In the genomic region with DNA sequence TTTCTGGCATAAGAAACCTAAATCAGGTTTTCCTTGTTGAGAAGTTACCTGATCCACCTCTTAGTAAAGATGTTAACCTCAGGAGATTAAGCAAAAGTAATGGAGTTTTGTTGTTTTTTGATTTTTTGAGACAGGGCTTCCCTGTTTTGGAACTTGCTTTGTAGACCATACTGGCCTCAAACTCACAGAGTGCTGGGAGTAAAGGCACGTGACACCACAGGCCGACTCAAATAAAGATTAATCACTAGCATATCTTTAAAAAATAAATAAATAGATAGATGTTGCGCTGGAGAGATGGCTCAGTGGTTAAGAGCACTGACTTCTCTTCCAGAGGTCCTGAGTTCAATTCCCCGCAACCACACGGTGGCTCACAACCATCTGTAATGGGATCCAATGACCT, we compare ENCODE assay signal across 9 mouse cellular contexts. TPM values are rescaled to one million over a fixed set of nuclear protein-coding genes. Genes with fewer than 3 reads are reported as not detected.
DNase-seq lines count a peak whose midpoint lies in the region; ATAC-seq lines count a peak whose summit lies in the region.
"Had no signal": no experiment of that assay in that cellular context is flagged by ENCODE, and none has a peak within 500 bp of the region (broad histone marks: within the 10 kb centered on the region; RNA-seq: fewer than 3 reads in every experiment).

No protein-coding gene starts in this region.

- WGBS in heart, embryonic 16.5 days, result 71% methylated on average over 5 of the region's 5 CpGs
- WGBS in hindbrain, embryonic 13.5 days, result 74% methylated on average over 5 of the region's 5 CpGs
- WGBS in midbrain, embryonic 12.5 days, result 74% methylated on average over 5 of the region's 5 CpGs

- DNase-seq in heart, adult 11 months, result no peak
- no peak for DNase-seq in natural killer cell, adult 2 months (ENCODE audit: low spot score in 2 of 2)
- DNase-seq in urinary bladder, adult 18-20 months (ENCODE audit: low spot score in 2 of 2), result no peak
- DNase-seq in thymus, postnatal 14 days, result no peak

- H3K27me3 ChIP-seq in heart, embryonic 16.5 days (ENCODE audit: control insufficient read depth, insufficient read depth, low read length), result no peaks in the 10 kb centered on the region
- 0 out of 2 replicates have a peak, but pooled peaks cover 2% of the 10 kb centered on the region for H3K27me3 ChIP-seq in hindbrain, embryonic 13.5 days
- no peaks in the 10 kb centered on the region for H3K27me3 ChIP-seq in midbrain, embryonic 12.5 days
- H3K27me3 ChIP-seq: Patski had no signal

- peak overlapping the region; percentile 90 for H3K27ac ChIP-seq in heart, embryonic 16.5 days (ENCODE audit: low read length)
- no peak overlapping the region for H3K27ac ChIP-seq in brown adipose tissue, adult 24 weeks (replicated peaks; ENCODE audit: low read depth, low read length)
- H3K27ac ChIP-seq in hindbrain, embryonic 13.5 days, result no peak overlapping the region
- peak overlapping the region; percentile 87; the same call in 1 of the 2 replicates for H3K27ac ChIP-seq in midbrain, embryonic 12.5 days (replicated peaks)

- H3K9ac ChIP-seq in heart, embryonic 16.5 days (ENCODE audit: low read length), result peak overlapping the region; percentile 96
- peak overlapping the region; percentile 93 for H3K9ac ChIP-seq in hindbrain, embryonic 13.5 days
- peak overlapping the region; percentile 63 for H3K9ac ChIP-seq in midbrain, embryonic 12.5 days (replicated peaks)

- no peak for ATAC-seq in heart, embryonic 16.5 days (replicated peaks; ENCODE audit: extremely low read depth, insufficient read depth, low FRiP score)
- no peak for ATAC-seq in hindbrain, embryonic 13.5 days (ENCODE audit: low FRiP score)
- ATAC-seq in midbrain, embryonic 12.5 days (ENCODE audit: low FRiP score, low read depth), result no peak

- no peaks in the 10 kb centered on the region for H3K9me3 ChIP-seq in heart, embryonic 16.5 days (replicated peaks; ENCODE audit: control insufficient read depth, low read length)
- no peaks in the 10 kb centered on the region for H3K9me3 ChIP-seq in hindbrain, embryonic 13.5 days
- no peaks in the 10 kb centered on the region for H3K9me3 ChIP-seq in midbrain, embryonic 12.5 days

- peak overlapping the region; percentile 91 for H3K4me3 ChIP-seq in heart, embryonic 16.5 days (ENCODE audit: low read length)
- peak overlapping the region; percentile 73; the same call in 1 of the 2 replicates for H3K4me3 ChIP-seq in brown adipose tissue, adult 24 weeks (ENCODE audit: insufficient read depth, low read depth, low read length)
- peak overlapping the region; percentile 86 for H3K4me3 ChIP-seq in hindbrain, embryonic 13.5 days
- peak overlapping the region; percentile 92 for H3K4me3 ChIP-seq in midbrain, embryonic 12.5 days

- H3K4me2 ChIP-seq in heart, embryonic 16.5 days (ENCODE audit: low read depth, low read length), result peak overlapping the region; percentile 86
- H3K4me2 ChIP-seq in hindbrain, embryonic 13.5 days, result peak overlapping the region; percentile 66
- peak overlapping the region; percentile 49 for H3K4me2 ChIP-seq in midbrain, embryonic 12.5 days (replicated peaks)

- H3K36me3 ChIP-seq in heart, embryonic 16.5 days (ENCODE audit: control insufficient read depth, insufficient read depth), result peaks cover 2% of the 10 kb centered on the region; the same call in 1 of the 2 replicates
- H3K36me3 ChIP-seq in hindbrain, embryonic 13.5 days, result peaks cover 2% of the 10 kb centered on the region; the same call in 1 of the 2 replicates
- H3K36me3 ChIP-seq in midbrain, embryonic 12.5 days, result 0 out of 2 replicates have a peak, but pooled peaks cover 4% of the 10 kb centered on the region

- peaks cover 25% of the 10 kb centered on the region for H3K4me1 ChIP-seq in heart, embryonic 16.5 days (ENCODE audit: control insufficient read depth, insufficient read depth, low read length)
- peaks cover 6% of the 10 kb centered on the region; the same call in 1 of the 2 replicates for H3K4me1 ChIP-seq in brown adipose tissue, adult 24 weeks (ENCODE audit: control insufficient read depth, insufficient read depth, insufficient read length, low read length)
- H3K4me1 ChIP-seq in hindbrain, embryonic 13.5 days (replicated peaks), result peaks cover 33% of the 10 kb centered on the region
- H3K4me1 ChIP-seq in midbrain, embryonic 12.5 days, result peaks cover 24% of the 10 kb centered on the region

RNA-seq across cellular contexts. Expression of a gene that starts 1.0 kb away (rescaled TPM):
- polyA plus RNA-seq in heart, embryonic 16.5 days (2015; fragmentation: Nextera tagmentation; extraction: Ambion mirVana), result 50.8 and 59.2 TPM in 2 replicates
- polyA plus RNA-seq in brown adipose tissue, adult 24 weeks (2012; ENCODE audit: insufficient read depth, insufficient read length, missing spikeins), result 18.6 and 19.3 TPM in 2 replicates
- polyA plus RNA-seq in hindbrain, embryonic 13.5 days (2015; fragmentation: Nextera tagmentation; extraction: Ambion mirVana), result 51.1 and 53.1 TPM in 2 replicates
- 74.8 and 75.5 TPM in 2 replicates for polyA plus RNA-seq in midbrain, embryonic 12.5 days (2016; fragmentation: Nextera tagmentation; extraction: Ambion mirVana)

RNA-seq across cellular contexts. Expression of a gene that starts 38.8 kb away (rescaled TPM):
- polyA plus RNA-seq in heart, embryonic 16.5 days (2015; fragmentation: Nextera tagmentation; extraction: Ambion mirVana), result 54.2 and 55.0 TPM in 2 replicates
- 15.5 and 18.8 TPM in 2 replicates for polyA plus RNA-seq in brown adipose tissue, adult 24 weeks (2012; ENCODE audit: insufficient read depth, insufficient read length, missing spikeins)
- 81.7 and 82.6 TPM in 2 replicates for polyA plus RNA-seq in hindbrain, embryonic 13.5 days (2015; fragmentation: Nextera tagmentation; extraction: Ambion mirVana)
- 73.1 and 74.9 TPM in 2 replicates for polyA plus RNA-seq in midbrain, embryonic 12.5 days (2016; fragmentation: Nextera tagmentation; extraction: Ambion mirVana)

Comparison
In these comparisons a context has a peak if more than half of its experiments do, and no peak if none do; other contexts are left out.
1. H3K27ac ChIP-seq: peak in heart, embryonic 16.5 days (single experiment) and midbrain, embryonic 12.5 days (single experiment); none in brown adipose tissue, adult 24 weeks (single experiment) and hindbrain, embryonic 13.5 days (single experiment).
2. Peak in every context shown above with its lines, with median percentiles within 50 percentile points of each other: H3K4me2 ChIP-seq, H3K4me3 ChIP-seq and H3K9ac ChIP-seq.